Mouse (Mus musculus): Measurements from ENCODE around the gene Chad. TPM values are rescaled to one million over a fixed set of nuclear protein-coding genes. Genes with fewer than 3 reads are reported as not detected.
A peak's percentile ranks its signal among the peaks of the same experiment; 100 is the strongest.

Gene Chad
- polyA plus RNA-seq, 1 experiment from 2014 or later, result 0.52 TPM

DNA sequence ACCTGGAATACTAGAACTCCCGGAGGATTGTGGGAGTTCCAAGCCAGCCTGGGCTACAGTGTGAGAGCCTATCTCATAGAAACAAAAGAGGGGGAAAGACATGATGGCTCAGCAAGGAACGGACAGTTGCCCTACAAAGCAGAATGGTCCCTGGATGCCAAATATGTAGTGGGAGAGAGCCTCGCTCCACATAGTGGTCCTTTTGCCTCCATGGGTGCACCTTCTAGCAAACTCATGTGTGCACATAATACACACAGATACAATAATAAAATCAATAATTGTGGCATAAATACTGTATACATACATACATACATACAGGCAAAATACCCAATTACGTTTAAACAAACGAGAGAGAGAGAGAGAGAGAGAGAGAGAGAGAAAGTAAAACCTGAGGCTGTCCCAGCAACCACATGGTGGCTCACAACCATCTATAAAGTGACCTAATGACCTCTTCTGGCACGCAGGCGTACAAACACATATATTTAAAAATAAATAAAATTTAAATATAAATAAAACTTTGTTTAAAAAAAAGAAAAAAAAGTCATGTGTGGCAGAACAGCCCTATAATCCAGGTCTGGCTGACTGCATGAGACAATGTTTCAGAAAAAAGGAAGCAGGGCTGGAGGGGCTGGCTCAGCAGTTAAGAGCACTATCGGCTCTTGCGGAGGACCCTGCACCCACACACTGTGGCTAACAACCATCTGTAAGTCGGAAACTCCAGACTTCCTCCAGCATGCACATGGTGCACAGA lies 15.0 kb upstream of the Chad start:
- Histone ChIP-seq H3K4me3 (ENCODE audit: low read depth, low read length) (no peak overlapping the region), H3K4me2 (ENCODE audit: low read depth, low read length) (no peak overlapping the region), H3K4me1 (ENCODE audit: control insufficient read depth, insufficient read depth, low read length) (no peaks in the 10 kb centered on the region), H3K36me3 (replicated peaks; ENCODE audit: control insufficient read depth, insufficient read depth, low read depth, low read length) (no peaks in the 10 kb centered on the region; the same call in 1 of the 2 replicates), H3K27ac (replicated peaks; ENCODE audit: low read depth, low read length) (no peak overlapping the region), H3K27me3 (ENCODE audit: control insufficient read depth, insufficient read depth, low read length) (no peaks in the 10 kb centered on the region), H3K9me3 (replicated peaks; ENCODE audit: control insufficient read depth, low read length) (no peaks in the 10 kb centered on the region), H3K9ac (replicated peaks; ENCODE audit: low read length) (no peak overlapping the region)
- no peak for DNase-seq (ENCODE audit: low spot score)
- no peak for ATAC-seq (replicated peaks; ENCODE audit: insufficient number of reproducible peaks, low FRiP score, low TSS enrichment, low read depth)
- 79% methylated on average over 10 of the region's 10 CpGs for WGBS

DNA sequence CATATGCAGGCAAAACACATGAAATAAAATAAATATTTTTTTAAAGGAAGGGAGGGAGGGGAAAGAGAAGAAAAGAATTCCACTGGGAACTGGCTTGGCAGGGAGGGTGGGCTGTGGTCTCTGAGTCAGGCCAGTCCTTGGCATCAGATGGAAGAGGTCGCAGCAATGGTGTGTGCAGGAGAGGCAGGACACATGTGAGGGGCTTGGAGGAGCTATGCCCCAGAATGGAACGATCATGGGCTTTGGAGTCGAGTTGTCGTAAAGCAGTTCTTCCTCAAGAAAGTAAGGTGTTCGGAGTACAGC lies 14.5 kb upstream of the Chad start:
- 90% methylated on average over 5 of the region's 5 CpGs for WGBS

DNA sequence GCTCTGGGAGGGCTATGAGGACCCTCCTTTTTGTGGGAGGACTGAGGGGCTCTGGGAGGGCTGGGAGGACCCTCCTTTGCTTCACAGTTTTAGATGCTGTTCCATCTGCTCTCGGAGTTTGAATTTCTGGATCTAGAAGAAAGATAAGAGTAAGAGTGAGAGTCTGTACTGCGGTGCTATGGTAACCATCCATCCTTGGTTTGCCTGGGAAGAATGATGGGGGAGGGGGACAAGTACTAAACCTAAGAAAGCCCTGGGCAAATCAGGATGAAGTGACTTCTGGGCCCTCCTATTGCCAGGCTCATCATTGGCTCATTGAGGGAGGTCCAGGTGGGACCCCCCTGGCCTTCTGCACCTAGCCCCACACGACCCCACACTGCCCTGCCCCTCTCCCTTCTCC lies 6.6 kb upstream of the Chad start:
- no peak overlapping the region for H3K4me2 ChIP-seq (ENCODE audit: low read depth, low read length)
- 80% methylated on average over 3 of the region's 3 CpGs for WGBS
- no peak overlapping the region for H3K9ac ChIP-seq (replicated peaks; ENCODE audit: low read length)
- no peaks in the 10 kb centered on the region for H3K9me3 ChIP-seq (replicated peaks; ENCODE audit: control insufficient read depth, low read length)
- DNase-seq (ENCODE audit: low spot score), result no peak
- H3K4me3 ChIP-seq (ENCODE audit: low read depth, low read length), result no peak overlapping the region
- no peaks in the 10 kb centered on the region for H3K36me3 ChIP-seq (replicated peaks; ENCODE audit: control insufficient read depth, insufficient read depth, low read depth, low read length)
- H3K4me1 ChIP-seq (ENCODE audit: control insufficient read depth, insufficient read depth, low read length), result no peaks in the 10 kb centered on the region
- ATAC-seq (replicated peaks; ENCODE audit: insufficient number of reproducible peaks, low FRiP score, low TSS enrichment, low read depth), result no peak
- no peak overlapping the region for H3K27ac ChIP-seq (replicated peaks; ENCODE audit: low read depth, low read length)
- no peaks in the 10 kb centered on the region for H3K27me3 ChIP-seq (ENCODE audit: control insufficient read depth, insufficient read depth, low read length)

More for the DNA sequence above, 14.5 kb upstream of the Chad start:
- Histone ChIP-seq H3K9me3 (replicated peaks; ENCODE audit: control insufficient read depth, low read length) (no peaks in the 10 kb centered on the region), H3K9ac (replicated peaks; ENCODE audit: low read length) (no peak overlapping the region), H3K27me3 (ENCODE audit: control insufficient read depth, insufficient read depth, low read length) (no peaks in the 10 kb centered on the region), H3K4me2 (ENCODE audit: low read depth, low read length) (no peak overlapping the region), H3K4me1 (ENCODE audit: control insufficient read depth, insufficient read depth, low read length) (no peaks in the 10 kb centered on the region), H3K27ac (replicated peaks; ENCODE audit: low read depth, low read length) (no peak overlapping the region), H3K36me3 (replicated peaks; ENCODE audit: control insufficient read depth, insufficient read depth, low read depth, low read length) (no peaks in the 10 kb centered on the region; the same call in 1 of the 2 replicates), H3K4me3 (ENCODE audit: low read depth, low read length) (no peak overlapping the region)
- ATAC-seq (replicated peaks; ENCODE audit: insufficient number of reproducible peaks, low FRiP score, low TSS enrichment, low read depth) (no peak), DNase-seq (ENCODE audit: low spot score) (no peak)

DNA sequence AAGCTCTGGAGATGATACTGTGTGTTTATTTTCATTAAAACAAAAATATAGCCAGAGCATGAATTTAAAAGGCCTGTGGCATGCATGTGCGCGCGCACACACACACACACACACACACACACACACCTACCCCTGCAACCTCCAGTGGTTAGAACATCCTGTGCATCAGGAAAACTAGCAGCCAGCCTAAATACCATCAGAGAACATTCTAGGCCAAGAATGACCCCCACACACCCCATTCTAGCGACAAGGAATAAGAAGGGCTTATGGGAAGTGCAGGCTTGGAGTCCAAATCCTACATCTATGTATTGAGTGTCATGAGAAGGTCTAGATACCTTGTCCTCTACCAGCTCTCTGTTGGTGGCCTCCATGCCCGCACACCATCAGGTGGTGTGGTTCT lies 1.5 kb upstream of the Chad start:
- H3K9me3 ChIP-seq (replicated peaks; ENCODE audit: control insufficient read depth, low read length), result no peaks in the 10 kb centered on the region
- ATAC-seq (replicated peaks; ENCODE audit: insufficient number of reproducible peaks, low FRiP score, low TSS enrichment, low read depth) (no peak), DNase-seq (ENCODE audit: low spot score) (no peak)
- H3K36me3 ChIP-seq (replicated peaks; ENCODE audit: control insufficient read depth, insufficient read depth, low read depth, low read length), result no peaks in the 10 kb centered on the region; the same call in 1 of the 2 replicates
- WGBS, result 96% methylated on average over 5 of the region's 5 CpGs
- peaks cover 13% of the 10 kb centered on the region for H3K27me3 ChIP-seq (ENCODE audit: control insufficient read depth, insufficient read depth, low read length)
- no peak overlapping the region for H3K27ac ChIP-seq (replicated peaks; ENCODE audit: low read depth, low read length)
- peaks cover 10% of the 10 kb centered on the region for H3K4me1 ChIP-seq (ENCODE audit: control insufficient read depth, insufficient read depth, low read length)
- no peak overlapping the region for H3K4me3 ChIP-seq (ENCODE audit: low read depth, low read length)
- no peak overlapping the region for H3K4me2 ChIP-seq (ENCODE audit: low read depth, low read length)
- H3K9ac ChIP-seq (replicated peaks; ENCODE audit: low read length), result no peak overlapping the region

DNA sequence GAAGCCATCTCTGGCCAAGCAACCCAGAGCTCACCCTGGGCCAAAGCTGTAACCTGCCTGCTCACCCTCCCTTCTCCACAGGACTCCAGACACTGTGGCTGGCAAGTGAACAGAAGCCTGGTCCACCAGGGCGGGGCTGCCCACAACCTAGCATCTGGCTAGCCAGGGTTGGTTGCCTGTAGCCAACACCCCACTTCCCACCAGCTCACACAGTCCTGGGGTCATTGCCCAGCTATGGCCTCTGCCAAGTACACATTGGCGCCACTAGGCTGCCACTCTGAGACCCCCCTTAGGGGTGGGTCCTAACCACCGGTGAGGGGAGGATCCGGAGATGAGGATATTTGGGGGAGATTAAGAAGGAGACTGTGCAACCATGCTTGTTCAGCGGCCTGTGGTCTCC lies 1.0 kb upstream of the Chad start:
- WGBS, result 44% methylated on average over 5 of the region's 5 CpGs
- Histone ChIP-seq H3K4me3 (ENCODE audit: low read depth, low read length) (no peak overlapping the region), H3K9ac (replicated peaks; ENCODE audit: low read length) (no peak overlapping the region), H3K36me3 (replicated peaks; ENCODE audit: control insufficient read depth, insufficient read depth, low read depth, low read length) (no peaks in the 10 kb centered on the region; the same call in 1 of the 2 replicates), H3K27me3 (ENCODE audit: control insufficient read depth, insufficient read depth, low read length) (peaks cover 13% of the 10 kb centered on the region), H3K4me2 (ENCODE audit: low read depth, low read length) (peak overlapping the region; percentile 40; the same call in 1 of the 2 replicates), H3K27ac (replicated peaks; ENCODE audit: low read depth, low read length) (no peak overlapping the region), H3K9me3 (replicated peaks; ENCODE audit: control insufficient read depth, low read length) (no peaks in the 10 kb centered on the region), H3K4me1 (ENCODE audit: control insufficient read depth, insufficient read depth, low read length) (peaks cover 10% of the 10 kb centered on the region)
- DNase-seq (ENCODE audit: low spot score) (no peak), ATAC-seq (replicated peaks; ENCODE audit: insufficient number of reproducible peaks, low FRiP score, low TSS enrichment, low read depth) (peak; percentile 70)

DNA sequence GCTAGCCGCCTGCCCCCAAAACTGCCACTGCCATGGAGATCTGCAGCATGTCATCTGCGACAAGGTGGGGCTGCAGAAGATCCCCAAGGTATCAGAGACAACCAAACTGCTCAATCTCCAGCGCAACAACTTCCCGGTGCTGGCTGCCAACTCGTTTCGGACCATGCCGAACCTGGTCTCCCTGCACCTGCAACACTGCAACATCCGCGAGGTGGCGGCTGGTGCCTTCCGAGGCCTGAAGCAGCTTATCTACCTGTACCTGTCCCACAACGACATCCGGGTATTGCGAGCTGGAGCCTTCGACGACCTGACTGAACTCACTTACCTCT lies 268 bp downstream of the Chad start:
- Histone ChIP-seq H3K4me3 (ENCODE audit: low read depth, low read length) (peak overlapping the region; percentile 12), H3K27me3 (ENCODE audit: control insufficient read depth, insufficient read depth, low read length) (peaks cover 13% of the 10 kb centered on the region), H3K4me1 (ENCODE audit: control insufficient read depth, insufficient read depth, low read length) (peaks cover 10% of the 10 kb centered on the region), H3K36me3 (replicated peaks; ENCODE audit: control insufficient read depth, insufficient read depth, low read depth, low read length) (no peaks in the 10 kb centered on the region; the same call in 1 of the 2 replicates), H3K9me3 (replicated peaks; ENCODE audit: control insufficient read depth, low read length) (no peaks in the 10 kb centered on the region), H3K4me2 (ENCODE audit: low read depth, low read length) (peak overlapping the region; percentile 40), H3K27ac (replicated peaks; ENCODE audit: low read depth, low read length) (no peak overlapping the region), H3K9ac (replicated peaks; ENCODE audit: low read length) (peak overlapping the region; percentile 39; the same call in 1 of the 2 replicates)
- WGBS, result 13% methylated on average over 16 of the region's 16 CpGs
- DNase-seq (ENCODE audit: low spot score) (peak; percentile 35), ATAC-seq (replicated peaks; ENCODE audit: insufficient number of reproducible peaks, low FRiP score, low TSS enrichment, low read depth) (no peak)

DNA sequence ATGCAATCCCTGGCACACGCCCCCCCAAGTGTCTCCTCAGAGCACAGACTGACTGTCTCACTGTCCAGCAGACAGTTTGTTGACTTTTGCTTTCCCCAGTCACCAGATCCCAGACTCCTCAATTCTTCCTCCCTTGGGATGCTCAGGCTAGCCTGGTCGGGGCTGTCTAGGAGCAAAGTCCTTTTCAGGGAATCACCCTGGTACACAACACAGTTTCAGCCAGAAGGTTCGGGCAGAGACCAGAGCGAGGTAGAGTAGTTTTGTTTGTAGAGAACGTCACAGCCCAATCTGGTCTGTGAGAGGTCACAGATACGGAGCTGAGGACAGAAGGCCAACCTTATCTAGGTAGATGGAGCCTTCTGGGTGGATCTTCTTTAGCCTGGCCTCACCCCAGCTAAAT lies 1.7 kb downstream of the Chad start:
- H3K36me3 ChIP-seq (replicated peaks; ENCODE audit: control insufficient read depth, insufficient read depth, low read depth, low read length), result no peaks in the 10 kb centered on the region; the same call in 1 of the 2 replicates
- no peak overlapping the region for H3K4me2 ChIP-seq (ENCODE audit: low read depth, low read length)
- no peak for ATAC-seq (replicated peaks; ENCODE audit: insufficient number of reproducible peaks, low FRiP score, low TSS enrichment, low read depth)
- H3K27me3 ChIP-seq (ENCODE audit: control insufficient read depth, insufficient read depth, low read length), result peaks cover 13% of the 10 kb centered on the region
- H3K4me3 ChIP-seq (ENCODE audit: low read depth, low read length), result no peak overlapping the region
- H3K4me1 ChIP-seq (ENCODE audit: control insufficient read depth, insufficient read depth, low read length), result peaks cover 10% of the 10 kb centered on the region
- no peak overlapping the region for H3K27ac ChIP-seq (replicated peaks; ENCODE audit: low read depth, low read length)
- H3K9ac ChIP-seq (replicated peaks; ENCODE audit: low read length), result no peak overlapping the region
- WGBS, result 69% methylated on average over 6 of the region's 6 CpGs
- H3K9me3 ChIP-seq (replicated peaks; ENCODE audit: control insufficient read depth, low read length), result no peaks in the 10 kb centered on the region
- DNase-seq (ENCODE audit: low spot score), result no peak

DNA sequence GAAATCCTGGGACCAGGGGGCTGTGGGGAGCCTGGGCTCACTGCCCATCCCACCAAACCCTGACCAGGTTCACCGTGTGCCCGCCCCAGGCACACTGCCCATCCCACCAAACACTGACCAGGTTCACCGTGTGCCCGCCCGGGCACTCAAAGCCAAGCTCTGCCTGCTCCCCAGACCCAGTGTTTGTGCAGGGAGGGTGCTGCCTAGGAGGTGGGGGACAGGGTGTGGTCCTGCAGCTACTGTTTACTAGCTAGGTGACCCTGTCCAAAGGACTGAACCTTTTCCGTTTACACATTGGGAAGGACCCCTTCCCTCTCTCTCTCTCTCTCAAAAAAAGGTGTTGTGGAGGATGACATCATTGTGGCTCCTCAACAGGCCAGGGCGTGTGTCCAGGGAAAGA lies 2.5 kb downstream of the Chad start:
- Histone ChIP-seq H3K4me3 (ENCODE audit: low read depth, low read length) (no peak overlapping the region), H3K36me3 (replicated peaks; ENCODE audit: control insufficient read depth, insufficient read depth, low read depth, low read length) (no peaks in the 10 kb centered on the region; the same call in 1 of the 2 replicates), H3K27me3 (ENCODE audit: control insufficient read depth, insufficient read depth, low read length) (peaks cover 13% of the 10 kb centered on the region), H3K9ac (replicated peaks; ENCODE audit: low read length) (no peak overlapping the region), H3K4me2 (ENCODE audit: low read depth, low read length) (no peak overlapping the region), H3K27ac (replicated peaks; ENCODE audit: low read depth, low read length) (no peak overlapping the region), H3K9me3 (replicated peaks; ENCODE audit: control insufficient read depth, low read length) (no peaks in the 10 kb centered on the region), H3K4me1 (ENCODE audit: control insufficient read depth, insufficient read depth, low read length) (peaks cover 10% of the 10 kb centered on the region)
- ATAC-seq (replicated peaks; ENCODE audit: insufficient number of reproducible peaks, low FRiP score, low TSS enrichment, low read depth) (no peak), DNase-seq (ENCODE audit: low spot score) (no peak)
- WGBS, result 87% methylated on average over 7 of the region's 7 CpGs

All from embryonic facial prominence, embryonic 11.5 days (tissue).